Mouse (Mus musculus) urinary bladder, postnatal 36 days (tissue): Measurements from ENCODE around the gene Il12b.
"Not testable (repeated sequence)": the region's sequence is repeated elsewhere in the genome, so short reads cannot be mapped to it uniquely, and the experiment has no call there.

Experiments
- DNase-seq, 2 experiments: peaks; one replicate each; pipeline ENCODE4 v3.0.0; 2022; ENCODE audit warnings: low spot score in 2 of 2, mixed read lengths in 1 of 2

Il12b gene

DNA sequence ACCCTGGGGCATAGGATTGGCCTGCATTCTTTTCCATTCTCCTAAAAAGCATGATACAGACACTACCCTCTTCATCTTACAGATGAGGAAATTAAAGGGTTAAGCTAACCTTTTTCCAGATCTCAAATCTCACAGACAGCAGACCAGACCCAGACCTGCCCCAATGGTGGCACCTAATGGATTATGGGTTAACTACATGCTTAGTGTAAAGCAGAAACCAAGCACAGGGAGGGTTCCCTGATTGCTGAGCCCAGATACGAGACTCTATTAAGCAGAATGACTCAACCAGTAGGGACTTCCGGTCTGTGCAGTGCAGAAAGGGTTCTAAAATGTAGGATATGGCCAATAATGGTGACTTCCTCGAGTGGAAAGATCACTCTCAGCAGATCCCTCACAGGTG, 10.6 kb downstream of the Il12b start:
- DNase-seq: no peak

DNA sequence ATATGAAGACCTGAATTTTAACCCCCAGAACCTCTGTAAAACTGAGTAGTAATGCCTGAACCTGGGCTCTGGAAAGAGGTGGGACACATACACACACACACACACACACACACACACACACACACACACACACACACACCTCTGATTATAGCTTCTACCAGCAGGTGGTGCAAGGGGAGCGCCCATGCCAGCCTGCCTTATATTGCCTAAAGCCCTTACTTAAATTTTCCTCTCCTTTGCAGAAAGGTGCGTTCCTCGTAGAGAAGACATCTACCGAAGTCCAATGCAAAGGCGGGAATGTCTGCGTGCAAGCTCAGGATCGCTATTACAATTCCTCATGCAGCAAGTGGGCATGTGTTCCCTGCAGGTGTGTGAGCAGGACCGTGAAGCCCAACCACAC, 12.4 kb downstream of the Il12b start:
- DNase-seq: no peak

DNA sequence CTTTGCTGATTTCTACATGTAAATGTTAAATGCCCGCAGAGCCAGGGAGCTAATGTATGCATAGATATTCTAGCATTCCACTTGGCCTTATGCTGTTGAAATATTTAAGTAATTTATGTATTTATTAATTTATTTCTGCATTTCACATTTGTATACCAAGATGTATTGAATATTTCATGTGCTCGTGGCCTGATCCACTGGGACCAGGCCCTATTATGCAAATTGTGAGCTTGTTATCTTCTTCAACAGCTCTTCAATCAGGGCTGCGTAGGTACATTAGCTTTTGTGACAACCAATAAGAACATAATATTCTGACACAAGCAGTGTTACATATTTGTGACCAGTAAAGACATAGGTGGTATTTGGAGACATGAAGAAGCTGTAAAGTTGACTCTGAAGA, 13.5 kb downstream of the Il12b start:
- DNase-seq: no peak

DNA sequence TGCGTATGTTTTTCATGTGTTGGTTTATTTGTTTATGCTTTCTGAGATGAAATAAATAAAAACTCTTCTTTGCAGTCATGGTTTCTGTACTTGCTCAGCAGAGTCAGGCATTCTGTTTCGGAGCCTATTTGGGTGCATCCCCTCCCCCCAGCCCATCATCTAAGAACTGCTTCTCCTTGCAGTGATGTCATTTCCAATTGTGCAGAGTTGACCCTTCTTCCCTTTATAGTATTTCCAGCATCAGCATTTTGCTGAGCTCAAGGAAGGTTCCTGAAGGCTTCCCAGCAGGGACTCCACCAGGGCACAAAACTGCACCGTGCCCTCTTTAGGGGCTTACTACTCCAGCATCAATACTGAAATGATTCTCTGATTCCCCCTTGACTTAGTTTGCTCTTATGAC, 14.7 kb downstream of the Il12b start:
- DNase-seq: no peak

DNA sequence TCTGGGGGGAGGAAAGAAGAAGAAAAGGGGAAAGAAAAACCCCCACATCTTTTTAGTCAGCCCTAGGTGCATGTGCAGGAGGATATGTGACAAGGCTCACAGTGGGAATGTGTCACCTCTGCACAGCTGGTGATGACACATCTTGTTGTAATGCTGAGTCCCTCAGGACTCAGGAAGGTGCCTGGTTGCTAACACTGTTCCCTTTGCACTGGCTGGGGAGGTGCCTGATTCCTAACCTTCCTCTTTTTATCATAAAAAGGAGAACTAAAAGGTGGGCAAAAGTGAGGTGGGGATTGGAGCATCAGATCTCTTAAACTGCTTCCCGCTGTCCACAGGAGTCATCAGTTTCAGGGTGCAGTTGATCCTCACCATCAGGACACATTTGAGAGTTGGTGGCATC, 17.5 kb downstream of the Il12b start:
- DNase-seq: no peak

DNA sequence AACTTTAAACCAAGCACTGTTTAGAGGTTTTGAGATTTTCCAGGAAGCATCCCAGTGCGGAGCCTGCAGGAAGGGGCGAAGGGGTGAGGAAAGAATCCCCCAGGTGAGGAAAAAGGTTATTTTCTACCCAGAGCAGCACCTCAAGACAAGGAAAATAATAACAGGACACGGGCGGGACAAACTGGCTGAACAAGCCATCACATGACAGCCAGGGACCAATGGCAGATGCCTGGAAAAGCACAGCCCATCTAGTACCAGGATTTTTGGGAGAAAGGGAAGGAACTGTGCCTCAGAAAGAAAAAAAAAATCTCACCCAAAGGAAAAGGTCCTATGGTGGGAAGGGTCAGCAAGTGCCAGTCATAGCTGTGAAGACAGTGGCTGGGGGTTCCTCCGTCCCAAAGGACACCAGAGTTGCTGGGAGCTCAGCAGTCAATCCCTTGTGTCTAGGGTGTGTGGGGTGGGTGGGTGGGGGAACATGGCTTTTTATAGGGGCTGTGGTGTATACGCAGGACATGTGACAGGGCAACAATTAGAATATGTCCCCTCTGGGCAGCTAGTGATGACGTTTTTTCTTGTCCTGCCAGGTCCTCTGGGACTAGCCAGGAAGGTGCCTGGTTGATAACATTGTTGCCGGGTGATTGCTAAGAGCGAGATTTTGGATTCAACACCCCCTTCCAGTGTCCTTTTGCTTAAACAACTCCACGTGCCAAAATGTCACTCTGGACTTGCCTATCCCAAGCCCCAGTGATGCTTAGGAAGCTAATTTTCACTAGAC, 22.7 kb downstream of the Il12b start:
- no peak for DNase-seq

DNA sequence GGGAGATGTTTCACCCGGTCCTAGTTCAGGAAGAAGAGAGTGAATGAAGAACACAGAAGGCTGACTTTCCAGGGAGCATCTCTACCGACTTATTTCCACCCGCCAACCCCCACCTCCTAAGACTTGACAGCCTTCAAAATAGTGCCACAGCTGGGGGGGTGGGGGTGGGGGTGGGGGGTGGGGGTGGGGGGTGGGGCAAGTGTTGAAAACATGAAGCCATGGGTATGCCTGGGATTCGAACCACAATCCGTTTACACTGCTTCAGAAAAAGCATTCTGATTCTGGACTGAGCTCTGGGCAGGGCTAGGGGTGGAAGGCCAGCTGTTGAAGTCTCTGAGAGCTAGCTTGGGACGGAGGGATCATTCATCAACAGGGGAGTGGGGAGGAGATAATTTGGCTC, 23.4 kb downstream of the Il12b start:
- DNase-seq: no peak

DNA sequence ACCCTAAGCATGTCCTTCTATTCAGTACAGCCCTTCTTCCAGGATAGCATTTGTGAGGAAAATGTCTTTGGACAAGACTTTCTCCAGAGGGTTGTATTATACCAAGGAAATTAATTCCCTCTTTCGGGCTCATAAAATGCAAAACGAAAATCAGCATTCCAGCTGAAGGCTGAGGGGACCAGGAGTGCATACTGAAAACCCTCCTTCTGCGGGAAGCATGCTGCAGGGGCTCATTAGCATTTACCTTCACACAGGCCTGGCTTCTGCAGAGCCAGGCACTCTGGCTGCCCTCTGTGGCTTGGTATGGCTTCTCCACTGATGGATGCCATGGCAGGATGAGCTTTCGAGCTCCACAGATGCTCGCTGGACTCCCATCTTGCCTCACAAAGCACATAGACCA, 24.1 kb downstream of the Il12b start:
- no peak for DNase-seq

DNA sequence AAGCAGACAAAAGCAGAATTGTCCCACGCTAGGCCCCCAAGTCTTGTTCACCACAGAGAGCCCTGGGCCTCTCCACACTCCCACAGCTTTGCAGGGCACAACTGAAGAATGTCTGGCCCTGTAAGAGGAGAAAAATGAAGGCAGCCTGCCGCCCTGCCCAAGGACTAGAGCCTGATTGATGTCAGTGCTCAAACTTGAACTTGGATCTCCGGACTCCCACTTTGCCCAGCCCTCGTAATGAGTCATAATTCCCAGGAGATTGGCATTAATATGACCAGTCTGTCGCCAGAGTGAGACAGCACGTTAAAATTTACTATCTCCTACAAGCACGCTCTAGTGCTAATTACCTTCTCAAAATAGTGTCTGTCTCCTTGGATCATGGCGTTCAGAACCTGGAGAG, 25.1 kb downstream of the Il12b start:
- DNase-seq: no peak

DNA sequence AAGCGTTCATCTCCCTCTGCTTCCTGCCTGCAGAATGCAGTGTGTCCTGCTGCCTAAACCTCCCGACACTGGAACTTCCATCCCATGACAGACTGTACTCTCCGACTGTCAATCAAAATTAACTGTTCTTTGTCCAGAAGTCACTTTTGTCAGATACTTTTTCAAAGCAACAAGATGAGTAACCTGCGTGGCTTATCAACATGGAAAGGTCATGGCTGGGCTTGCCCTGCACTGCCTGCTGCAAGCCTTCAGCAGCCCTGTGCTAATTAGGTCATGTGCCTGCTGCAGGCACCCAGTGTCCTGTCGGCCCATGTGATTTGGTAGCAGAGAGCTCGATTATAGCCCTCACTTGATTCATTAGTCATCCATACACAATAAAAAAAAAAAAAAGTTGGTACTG, 25.8 kb downstream of the Il12b start:
- no peak for DNase-seq

DNA sequence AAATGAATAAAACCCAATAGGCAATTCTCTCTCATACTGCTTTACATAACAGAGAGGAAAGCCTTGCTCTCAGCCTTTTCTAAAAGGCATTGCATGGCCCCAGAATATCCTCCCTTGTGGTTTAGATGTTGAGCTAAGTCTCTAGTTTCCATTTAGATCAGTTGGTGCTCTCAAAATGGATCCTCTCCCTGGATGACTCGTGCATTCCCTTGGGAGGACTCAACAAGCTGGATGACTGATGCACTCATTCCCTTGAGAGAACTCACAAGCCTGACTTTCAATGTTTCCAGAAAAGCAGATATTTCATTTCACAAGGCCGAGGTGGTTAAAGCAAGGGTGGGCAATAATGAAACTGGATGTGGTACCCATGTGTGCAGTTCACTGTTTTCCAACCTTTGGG, 28.1 kb downstream of the Il12b start:
- no peak for DNase-seq

DNA sequence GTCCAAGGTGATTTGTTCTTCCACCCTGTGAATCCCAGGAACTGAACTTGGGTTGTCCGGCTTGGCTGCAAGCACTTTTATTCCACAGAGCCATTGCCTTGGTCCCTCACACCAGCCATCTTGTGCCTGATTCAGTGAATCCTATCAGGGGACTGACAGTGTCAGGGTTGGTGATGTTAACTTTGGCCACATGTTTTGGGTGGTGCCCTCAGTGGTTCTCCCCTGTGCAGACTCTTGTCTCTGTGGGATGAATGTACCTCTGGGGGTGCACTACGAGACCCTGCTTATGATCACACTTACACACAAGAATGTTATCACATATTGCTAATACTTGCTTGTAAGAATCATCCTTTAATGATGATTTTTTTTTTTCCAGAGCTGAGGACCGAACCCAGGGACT, 30.2 kb downstream of the Il12b start:
- no peak for DNase-seq

DNA sequence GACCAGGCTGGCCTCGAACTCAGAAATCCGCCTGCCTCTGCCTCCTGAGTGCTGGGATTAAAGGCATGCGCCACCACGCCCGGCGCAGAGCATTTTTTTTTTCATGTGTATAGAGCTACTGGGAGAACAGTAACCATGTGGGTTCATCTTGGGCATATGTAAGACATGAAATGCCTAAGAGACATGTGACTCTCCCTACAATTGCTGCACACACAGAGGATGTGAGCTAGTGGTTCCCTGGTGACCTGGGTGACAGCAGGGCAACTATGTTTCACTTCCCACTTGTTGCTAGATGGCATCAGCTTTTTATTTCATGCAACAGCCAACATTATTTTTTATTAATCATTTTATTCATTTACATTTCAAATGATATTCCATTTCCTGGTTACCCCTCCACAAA, 37.9 kb downstream of the Il12b start:
- no peak for DNase-seq

DNA sequence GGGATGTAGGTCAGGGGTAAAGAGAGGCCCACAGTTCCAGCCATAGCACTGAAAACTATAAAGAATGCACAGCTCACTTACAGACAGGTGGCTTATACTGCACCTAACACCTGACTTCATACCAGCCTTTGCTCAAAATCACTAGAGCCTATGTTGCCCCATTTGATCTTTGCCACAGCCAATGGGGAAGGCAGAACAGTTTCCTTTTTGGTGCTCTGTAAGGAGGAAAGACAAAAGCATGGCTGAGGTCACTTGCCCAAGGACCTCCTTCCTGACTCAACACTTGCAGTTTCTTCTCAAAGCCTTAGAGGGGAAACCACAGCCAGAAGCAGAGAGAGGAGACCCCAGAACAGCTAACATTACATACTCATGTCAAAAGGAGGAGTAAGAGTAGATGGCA, 51.2 kb downstream of the Il12b start:
- no peak for DNase-seq

DNA sequence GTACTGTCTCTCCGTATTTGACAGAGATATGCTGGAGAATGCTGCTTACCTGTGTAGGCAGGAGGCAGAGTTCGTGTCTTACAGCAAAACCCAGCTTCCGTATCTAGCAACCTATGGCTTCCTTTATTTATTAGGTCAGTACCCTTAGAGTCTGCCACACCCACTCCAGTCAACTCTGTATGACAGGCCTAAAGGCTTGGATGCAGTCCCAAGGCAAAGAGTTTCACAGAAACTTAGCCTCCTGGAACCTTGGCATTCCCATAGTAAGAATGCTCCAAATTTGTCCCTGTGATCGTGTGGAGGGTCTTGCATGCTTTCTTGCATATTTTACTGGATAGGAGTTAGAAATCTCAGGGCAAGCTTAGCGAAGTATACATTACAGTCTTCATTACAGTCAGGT, 52.2 kb downstream of the Il12b start:
- not testable (repeated sequence) for DNase-seq

DNA sequence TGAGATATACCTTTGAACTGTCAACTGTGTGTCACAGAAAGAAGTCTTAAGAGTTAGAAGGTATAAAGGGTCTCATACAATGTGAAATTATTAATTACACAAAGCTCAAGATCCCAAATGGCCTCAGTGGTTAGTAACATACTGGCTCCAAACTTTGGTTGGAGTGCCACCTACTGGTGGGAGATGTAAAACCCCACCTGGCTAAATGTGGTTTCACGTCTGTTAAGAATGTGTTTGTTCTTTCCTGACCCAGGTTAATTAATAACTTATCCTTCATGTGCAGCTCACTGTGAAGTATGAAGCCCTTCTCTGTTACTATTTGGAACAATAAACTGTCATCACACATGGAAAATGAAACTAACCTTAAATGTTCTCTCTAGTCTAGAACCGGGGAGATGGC, 53.6 kb downstream of the Il12b start:
- DNase-seq: peak; percentile 33 to 42

DNA sequence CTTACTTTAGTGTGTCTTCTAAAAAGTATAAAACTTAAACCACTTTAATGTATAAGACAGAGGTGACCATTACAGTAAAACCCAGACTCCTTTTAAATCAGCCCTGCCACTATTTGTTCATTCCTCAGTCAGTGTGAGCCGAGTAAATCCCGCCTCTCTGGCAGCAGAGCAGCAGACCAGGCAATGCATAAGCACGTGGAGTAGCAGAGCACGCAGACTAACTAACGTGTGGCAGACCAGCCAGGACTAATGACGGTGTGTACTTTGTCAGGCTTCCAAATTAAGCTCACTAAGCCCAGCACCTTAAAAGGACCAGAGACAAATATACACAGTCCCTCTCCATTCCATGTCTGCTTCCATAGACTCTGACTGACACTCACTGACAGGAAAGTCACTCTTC, 61.6 kb downstream of the Il12b start:
- no peak for DNase-seq
